Mouse (Mus musculus) left cerebral cortex, postnatal 25 days (tissue): ENCODE data around the gene Dmp1. TPM values are rescaled to one million over a fixed set of nuclear protein-coding genes. Genes with fewer than 3 reads are reported as not detected.

Experiments
- DNase-seq, 2 experiments: peaks; one replicate each; pipeline ENCODE4 v3.0.0; 2022; ENCODE audit warnings: low spot score in 2 of 2, mixed read lengths in 1 of 2
- intact Hi-C: fragments of 180-260 bp; cut with DNase I; formaldehyde crosslinking; loops from one replicate; pipeline ENCODE4 v1.15.1; 2025
- total RNA-seq, 2 experiments: library from RNA; stranded (reverse); gene quantifications; 2 replicates each; pipeline ENCODE4 v1.2.3; 2021

Gene Dmp1
- total RNA-seq, 2 experiments from 2014 or later: 3.3 to 3.8 TPM

DNA sequence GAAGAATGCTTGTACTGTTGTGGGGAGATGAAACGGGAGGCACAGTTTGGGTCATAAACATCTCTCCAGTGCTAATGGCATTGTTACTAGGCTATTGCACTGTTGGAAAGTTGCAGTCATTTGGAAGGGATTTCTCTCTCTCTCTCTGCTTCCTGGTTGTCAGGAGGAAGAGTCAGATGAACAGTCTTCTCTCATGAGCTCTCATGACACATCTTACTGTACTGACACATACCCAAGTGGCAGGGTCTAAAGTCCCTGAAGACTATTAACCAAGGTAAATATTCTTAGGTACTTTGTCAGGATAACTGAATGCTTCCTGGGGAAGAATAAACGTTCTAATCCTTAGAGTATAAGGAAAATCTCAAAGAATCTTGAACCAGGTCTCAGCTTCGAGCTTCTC, 54.2 kb downstream of the Dmp1 start:
- no peak for DNase-seq
- intact Hi-C loops: no loop called here

DNA sequence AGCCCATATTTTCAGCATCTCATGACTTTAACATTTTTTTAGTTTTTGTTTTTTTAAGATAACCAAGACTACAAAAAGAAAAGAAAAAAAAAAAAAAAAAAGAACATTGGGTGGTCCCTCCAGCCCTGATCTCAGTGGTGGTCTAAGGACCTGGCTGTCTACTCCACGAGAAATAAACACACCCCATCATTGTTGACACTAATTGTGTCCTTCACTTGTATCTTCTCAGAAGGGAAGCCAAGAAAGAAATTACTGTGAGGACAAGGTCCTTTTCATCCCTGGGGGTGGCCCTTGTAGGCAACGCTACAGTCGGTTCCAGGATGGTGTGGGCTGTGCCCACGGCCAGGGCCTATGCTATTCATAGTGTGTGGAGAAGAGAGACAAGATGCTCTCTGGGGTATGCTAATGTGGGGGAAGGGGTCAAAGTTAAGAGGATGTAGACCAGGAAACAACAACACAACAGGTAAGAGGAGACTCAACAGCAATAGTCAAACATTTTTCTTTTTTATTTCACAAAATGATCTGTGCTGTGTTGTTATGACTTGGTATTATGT, 59.6 kb downstream of the Dmp1 start:
- DNase-seq: no peak
- intact Hi-C loops: no loop called here

DNA sequence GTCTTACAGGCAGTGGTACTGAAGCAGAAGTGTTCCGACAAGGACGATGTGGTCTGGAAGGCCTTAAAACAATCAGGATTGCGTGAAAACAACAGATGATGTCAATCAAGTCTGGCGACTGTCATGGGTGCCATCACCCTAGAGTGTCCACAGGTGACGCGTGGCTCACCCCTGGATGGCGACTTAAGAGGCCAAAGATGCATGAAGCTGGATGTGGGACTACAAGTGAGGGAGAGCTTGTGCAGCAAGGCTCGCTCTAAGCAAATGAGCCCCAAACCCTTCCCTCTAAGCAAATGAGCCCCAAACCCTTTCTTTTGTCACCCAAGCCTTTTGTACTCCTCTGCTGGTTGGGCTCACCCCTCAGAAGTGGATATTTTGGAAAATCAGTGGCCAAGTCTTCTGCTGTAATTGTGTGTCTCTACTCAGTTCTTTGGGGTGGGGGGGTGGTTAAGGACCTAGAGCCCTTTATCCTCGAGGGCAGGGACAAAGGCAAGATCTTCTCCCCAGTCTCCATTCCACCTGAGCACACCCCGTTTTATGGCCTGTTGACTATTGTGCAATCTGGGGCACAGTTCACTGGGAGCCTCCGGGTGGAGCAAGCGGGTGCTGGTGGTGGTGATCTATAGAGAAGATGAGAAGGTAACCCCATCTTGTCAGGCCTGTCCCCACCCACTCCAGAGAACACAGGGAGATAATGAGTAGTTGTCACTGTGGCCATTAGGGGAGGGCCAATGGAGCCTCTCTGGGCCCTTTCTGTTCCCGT, 60.8 kb downstream of the Dmp1 start:
- DNase-seq: no peak
- intact Hi-C loops: no loop called here

Other genes starting within 250 kb of the Dmp1 start
- under 1 TPM; 0.37 to 0.50 TPM for gene Hsd17b13, start 225.2 kb upstream of the Dmp1 start, total RNA-seq
- gene Hsd17b11, start 180.7 kb upstream of the Dmp1 start, total RNA-seq: 10 to 100 TPM; 38.2 to 39.8 TPM
- gene Nudt9, start 156.3 kb upstream of the Dmp1 start, total RNA-seq: 10 to 100 TPM; 59.4 to 59.9 TPM
- not detected for gene Gm17660, start 125.0 kb upstream of the Dmp1 start, total RNA-seq
- gene Sparcl1, start 88.9 kb upstream of the Dmp1 start, total RNA-seq: 1,000 to 10,000 TPM; 1,388 to 1,439 TPM
- not detected for gene Dspp, start 31.9 kb upstream of the Dmp1 start, total RNA-seq
- under 1 TPM; 0.16 to 0.21 TPM for gene Ibsp, start 96.6 kb downstream of the Dmp1 start, total RNA-seq
- not detected for gene Mepe, start 122.7 kb downstream of the Dmp1 start, total RNA-seq
- 10 to 100 TPM in 1 of 2 experiments, 1 to 10 TPM in 1; 9.5 to 10.7 TPM for gene Spp1, start 232.5 kb downstream of the Dmp1 start, total RNA-seq